Mouse (Mus musculus) erythroblast, embryonic 14.5 days (primary cell): ENCODE results near the gene Grik4.

ENCODE experiments used
- GATA1 ChIP-seq: IDR thresholded peaks from 2 replicates; pipeline ENCODE4 v1.6.1; 2012; ENCODE audit warnings: low read length, inconsistent platforms, mixed read lengths
- TAL1 ChIP-seq: IDR thresholded peaks from 3 replicates; pipeline ENCODE4 v1.6.1; 2012; ENCODE audit warnings: low read length, inconsistent platforms, mixed read lengths

DNA sequence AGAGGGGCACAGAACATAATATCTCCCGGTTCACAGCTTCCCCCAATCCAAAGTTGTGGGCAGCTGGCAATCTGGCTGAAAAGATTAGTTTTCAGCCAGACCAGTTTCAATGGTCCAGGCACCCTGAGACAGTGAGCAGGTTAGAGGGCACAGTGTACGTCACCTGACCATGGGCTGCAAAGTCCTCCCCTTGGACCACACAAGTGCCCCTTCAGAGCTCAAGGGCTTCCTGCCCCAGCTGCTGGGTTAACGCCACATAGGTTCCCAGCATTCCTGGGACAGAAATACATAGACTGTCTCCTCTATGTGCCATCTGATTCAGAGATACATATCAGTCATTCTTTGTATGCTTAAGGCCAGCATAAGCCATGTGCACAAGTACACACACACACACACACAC lies 91.2 kb downstream of the Grik4 start:
- no peak for TF ChIP-seq GATA1
- TF ChIP-seq TAL1 = no peak
